Mouse (Mus musculus): ENCODE data around the gene Cpox.

DNA sequence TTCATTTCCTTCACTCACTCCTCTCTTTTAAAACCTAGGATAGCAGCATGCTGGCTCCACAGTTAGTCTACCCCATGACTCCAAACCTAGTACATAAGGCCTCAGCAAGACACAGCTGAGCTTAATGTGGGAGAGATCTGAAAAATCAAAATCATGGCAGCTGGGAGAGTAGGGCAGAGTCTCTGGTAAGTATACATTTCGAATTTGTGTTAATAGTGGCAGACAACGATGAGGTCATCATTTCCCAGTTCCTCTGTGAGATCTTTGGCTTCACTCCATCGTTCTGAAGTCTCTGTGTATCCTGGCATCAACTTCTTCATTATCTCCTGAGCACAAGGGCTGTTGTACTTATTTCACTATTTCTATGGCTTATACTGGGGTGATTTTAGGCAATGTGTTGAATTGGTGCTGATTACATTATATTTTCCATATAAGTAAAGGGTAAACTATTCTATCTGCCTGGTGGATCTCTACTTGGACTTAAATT lies 31.4 kb upstream of the Cpox start, which contains the start of gene E330017A01Rik:
- TF ChIP-seq CTCF (IDR thresholded peaks at IDR 0.05; ENCODE audit: low read depth) (no peak), EP300 (IDR thresholded peaks at IDR 0.05; ENCODE audit: low read depth) (no peak)
